Mouse (Mus musculus) G1E (cell line): ENCODE measurements around the gene Trpm8. TPM values are rescaled to one million over a fixed set of nuclear protein-coding genes. Genes with fewer than 3 reads are reported as not detected.

Experiments
- ATAC-seq: 2 replicates; pipeline ENCODE4 v1.8.0; 2016; ENCODE audit warnings: mild to moderate bottlenecking; ENCODE audit not compliant: insufficient number of reproducible peaks, poor library complexity, low FRiP score, severe bottlenecking; ENCODE audit errors: extremely low read depth
- DNase-seq: peaks from one replicate; pipeline ENCODE4 v3.0.0; 2012; ENCODE audit warnings: low spot score
- H3K27me3 ChIP-seq: 2 replicates; pipeline ENCODE4 v1.6.1; 2012; ENCODE audit warnings: mild to moderate bottlenecking, low read length, inconsistent platforms; ENCODE audit not compliant: insufficient read depth
- H3K36me3 ChIP-seq: replicated peaks from 2 replicates; pipeline ENCODE3; 2012; ENCODE audit warnings: mild to moderate bottlenecking, inconsistent platforms
- H3K4me1 ChIP-seq: 2 replicates; pipeline ENCODE4 v1.6.1; 2012; ENCODE audit warnings: low read depth, low read length, inconsistent platforms, mixed read lengths; ENCODE audit not compliant: insufficient read depth
- H3K4me3 ChIP-seq: 2 replicates; pipeline ENCODE4 v1.5.1; 2012; ENCODE audit warnings: low read depth, mild to moderate bottlenecking, inconsistent platforms, low read length, moderate library complexity, mixed read lengths
- H3K9me3 ChIP-seq: replicated peaks from 2 replicates; pipeline ENCODE4 v1.6.1; 2012; ENCODE audit warnings: inconsistent platforms
- CTCF ChIP-seq: IDR thresholded peaks from 2 replicates; pipeline ENCODE4 v1.5.1; 2012; ENCODE audit warnings: low read depth, low read length, inconsistent platforms, mixed read lengths
- GATA1 ChIP-seq: IDR thresholded peaks from 2 replicates; pipeline ENCODE4 v1.6.1; 2012; ENCODE audit warnings: borderline replicate concordance, low read length, inconsistent platforms, mixed read lengths
- GATA2 ChIP-seq: IDR thresholded peaks from 2 replicates; pipeline ENCODE4 v1.6.1; 2012; ENCODE audit warnings: low read depth, low read length, inconsistent platforms, borderline replicate concordance
- POLR2AphosphoS5 ChIP-seq: IDR thresholded peaks from 2 replicates; pipeline ENCODE4 v1.6.1; 2012; ENCODE audit warnings: low read depth, low read length, inconsistent platforms; ENCODE audit not compliant: insufficient replicate concordance
- TAL1 ChIP-seq: conservative IDR thresholded peaks from 2 replicates; pipeline ENCODE4 v1.6.1; 2012; ENCODE audit warnings: low read depth, low read length, inconsistent platforms, mixed read lengths
- polyA plus RNA-seq: library from polyadenylated mRNA; stranded (reverse); fragments of >175 nt; gene quantifications from 2 replicates; pipeline ENCODE4 v1.2.3, GENCODE M21; 2012
- total RNA-seq, 2 experiments: library from RNA; stranded (forward) in 1 of 2; stranded (reverse) in 1 of 2; fragments of 200-1000 nt in 1 of 2; fragments of >200 nt in 1 of 2; fragmentation: Nextera tagmentation in 1 of 2; gene quantifications; 2 replicates each; pipeline ENCODE4 v1.2.3; 2014 to 2017

Gene Trpm8
- total and polyA plus RNA-seq, 3 experiments, result not detected

- ATAC-seq, result no peak
- TF ChIP-seq CTCF (no peak), TAL1 (no peak), GATA1 (no peak), POLR2AphosphoS5 (no peak), GATA2 (no peak)
- no peaks in the 10 kb centered on the region for H3K9me3 ChIP-seq
- no peak for DNase-seq
- H3K4me3 ChIP-seq, result no peak overlapping the region
- H3K4me1 ChIP-seq, result no peaks in the 10 kb centered on the region
- H3K27me3 ChIP-seq, result peaks cover 7% of the 10 kb centered on the region
- H3K36me3 ChIP-seq, result no peaks in the 10 kb centered on the region
These were observed 18.9 kb downstream of the Trpm8 start for GRCm38 (mm10) chr1:88296171-88296920.

DNA sequence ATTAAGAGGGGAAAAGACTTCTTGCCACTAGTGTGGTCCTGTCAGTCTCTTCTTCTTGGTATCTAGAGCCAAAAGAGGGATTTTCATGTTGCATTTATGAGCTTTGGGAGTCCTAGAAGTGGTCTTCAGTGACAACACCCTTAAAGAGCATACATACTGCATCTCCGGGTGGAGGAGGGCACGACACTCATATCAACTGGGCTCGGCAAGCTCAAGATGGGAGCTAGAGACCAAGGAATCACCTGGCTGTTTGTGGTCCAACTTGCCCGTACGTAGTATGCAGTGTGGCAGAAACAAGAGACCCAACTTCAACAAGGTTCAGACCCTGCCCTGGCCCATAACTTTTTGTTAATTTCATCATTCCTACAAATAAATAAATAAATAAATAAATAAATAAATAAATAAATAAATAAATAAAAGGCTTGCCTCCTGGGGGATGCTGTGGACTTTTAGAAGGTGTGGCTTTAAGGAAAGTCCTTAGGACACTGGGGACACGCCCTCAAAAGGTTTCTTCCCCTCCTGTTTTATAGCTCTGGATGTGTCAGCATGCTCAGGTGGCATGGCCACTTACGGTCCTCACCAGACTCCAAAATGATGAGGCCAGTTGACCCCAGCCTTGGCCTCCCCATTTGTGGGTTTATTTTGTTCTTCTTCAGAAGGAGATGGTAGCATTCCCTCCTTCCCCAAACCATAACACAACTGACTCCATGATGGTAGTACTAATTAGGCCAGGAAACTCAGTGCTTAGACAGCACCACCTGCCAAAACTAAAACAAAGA is 20.2 kb downstream of the Trpm8 start:
- DNase-seq (no peak), ATAC-seq (no peak)
- Histone ChIP-seq H3K36me3 (no peaks in the 10 kb centered on the region), H3K4me3 (no peak overlapping the region), H3K27me3 (peaks cover 7% of the 10 kb centered on the region), H3K9me3 (no peaks in the 10 kb centered on the region), H3K4me1 (no peaks in the 10 kb centered on the region)
- TF ChIP-seq CTCF (no peak), POLR2AphosphoS5 (no peak), GATA1 (no peak), TAL1 (no peak)

- TF ChIP-seq CTCF (no peak), GATA2 (no peak), TAL1 (no peak), GATA1 (no peak), POLR2AphosphoS5 (no peak)
- ATAC-seq, result no peak
- no peak for DNase-seq
- Histone ChIP-seq H3K4me1 (no peaks in the 10 kb centered on the region), H3K9me3 (no peaks in the 10 kb centered on the region), H3K27me3 (peaks cover 4% of the 10 kb centered on the region), H3K4me3 (no peak overlapping the region), H3K36me3 (no peaks in the 10 kb centered on the region)
These were observed 21.4 kb downstream of the Trpm8 start for GRCm38 (mm10) chr1:88298686-88299528.

GRCm38 (mm10) chr1:88299529-88299945 is 22.1 kb downstream of the Trpm8 start:
- Histone ChIP-seq H3K4me3 (no peak overlapping the region), H3K27me3 (peaks cover 3% of the 10 kb centered on the region; the same call in 1 of the 2 replicates), H3K36me3 (no peaks in the 10 kb centered on the region), H3K9me3 (no peaks in the 10 kb centered on the region), H3K4me1 (no peaks in the 10 kb centered on the region)
- no peak for TF ChIP-seq POLR2AphosphoS5
- ATAC-seq (no peak), DNase-seq (no peak)

- TF ChIP-seq POLR2AphosphoS5 (no peak), GATA1 (no peak), GATA2 (no peak), CTCF (no peak), TAL1 (no peak)
- no peak overlapping the region for H3K4me3 ChIP-seq
- ATAC-seq, result no peak
- H3K27me3 ChIP-seq, result peaks cover 3% of the 10 kb centered on the region; the same call in 1 of the 2 replicates
- H3K4me1 ChIP-seq, result no peaks in the 10 kb centered on the region
- H3K9me3 ChIP-seq, result no peaks in the 10 kb centered on the region
- DNase-seq, result no peak
- H3K36me3 ChIP-seq, result no peaks in the 10 kb centered on the region
These were observed 23.0 kb downstream of the Trpm8 start for GRCm38 (mm10) chr1:88300301-88301050.
